Comparison of ENCODE assay signal across 14 mouse cellular contexts in the genomic region with DNA sequence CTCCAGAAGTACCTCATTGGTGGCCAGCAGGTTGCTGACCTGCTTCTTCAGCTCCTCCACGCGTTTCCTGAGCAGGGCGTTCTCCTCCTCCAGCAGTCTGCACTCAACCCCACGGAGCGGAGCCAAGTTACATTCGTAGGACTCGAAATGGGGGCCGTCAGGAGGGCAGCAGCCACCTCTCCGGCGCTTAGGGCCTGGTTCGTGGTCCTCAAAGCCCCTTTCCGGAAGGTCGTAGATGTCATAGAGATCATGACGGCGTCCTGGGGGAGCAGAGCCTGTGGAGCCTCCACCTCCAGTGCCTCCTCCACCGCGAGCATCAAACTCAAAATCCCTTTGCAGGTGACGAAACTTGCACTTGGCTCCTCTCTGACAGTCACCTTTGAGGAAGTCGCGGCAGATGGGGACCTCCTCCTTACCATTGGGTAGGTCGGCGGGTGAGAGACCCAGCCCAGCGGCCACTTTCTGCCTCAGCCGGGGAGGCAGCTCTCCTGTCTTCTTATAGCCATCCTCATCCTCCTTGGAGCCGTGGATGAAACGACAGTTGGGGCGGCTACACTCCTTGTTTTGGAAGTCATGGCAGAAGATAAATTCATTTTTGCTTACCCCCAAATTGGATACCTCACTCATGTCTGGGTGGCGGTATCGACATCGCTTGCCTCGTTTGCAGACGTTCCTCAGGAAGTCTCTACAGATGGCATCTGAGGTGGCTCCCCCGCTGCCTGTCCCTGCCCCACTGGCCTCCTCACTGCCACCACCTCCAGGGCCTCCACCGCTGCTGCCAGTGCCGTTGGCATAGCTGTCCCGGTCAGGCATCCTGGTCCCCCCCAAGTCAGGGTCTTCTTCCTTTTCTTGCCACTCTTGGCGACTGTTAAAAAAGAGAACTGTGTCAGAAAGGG. TPM values are rescaled to one million over a fixed set of nuclear protein-coding genes. Genes with fewer than 3 reads are reported as not detected.
DNase-seq lines count a peak whose midpoint lies in the region; ATAC-seq and TF ChIP-seq lines count a peak whose summit lies in the region.
"Had no signal": no experiment of that assay in that cellular context is flagged by ENCODE, and none has a peak within 500 bp of the region (broad histone marks: within the 10 kb centered on the region; RNA-seq: fewer than 3 reads in every experiment).

No protein-coding gene starts in this region.

- H3K36me3 ChIP-seq in forebrain, embryonic 10.5 days (replicated peaks), result peaks cover 64% of the 10 kb centered on the region
- H3K36me3 ChIP-seq in forebrain, embryonic 14.5 days (ENCODE audit: control insufficient read depth, insufficient read depth, low read length), result peaks cover 48% of the 10 kb centered on the region
- peaks cover 65% of the 10 kb centered on the region for H3K36me3 ChIP-seq in E14TG2a.4 (ENCODE audit: insufficient read depth, low read length)
- peaks cover 56% of the 10 kb centered on the region for H3K36me3 ChIP-seq in embryonic facial prominence, embryonic 10.5 days (replicated peaks)

- no peak overlapping the region for H3K9ac ChIP-seq in forebrain, embryonic 14.5 days (ENCODE audit: low read length)
- H3K9ac ChIP-seq: forebrain, embryonic 12.5 days; hindbrain, embryonic 14.5 days; limb, embryonic 12.5 days; liver, embryonic 15.5 days had no signal

- no peak overlapping the region for H3K4me2 ChIP-seq in forebrain, embryonic 14.5 days (ENCODE audit: low read length)
- H3K4me2 ChIP-seq: forebrain, embryonic 12.5 days; hindbrain, embryonic 14.5 days; liver, embryonic 15.5 days had no signal

- 96% methylated on average over 37 of the region's 37 CpGs for WGBS in forebrain, embryonic 10.5 days
- WGBS in forebrain, embryonic 14.5 days, result 93% methylated on average over 37 of the region's 37 CpGs
- WGBS in embryonic facial prominence, embryonic 10.5 days, result 95% methylated on average over 37 of the region's 37 CpGs

- no peak for ATAC-seq in forebrain, embryonic 14.5 days
- ATAC-seq: intestine, embryonic 16.5 days had no signal

- no peaks in the 10 kb centered on the region for H3K27me3 ChIP-seq in forebrain, embryonic 10.5 days (ENCODE audit: poor library complexity, severe bottlenecking)
- H3K27me3 ChIP-seq in forebrain, embryonic 14.5 days (replicated peaks; ENCODE audit: control insufficient read depth, insufficient read depth, low read length), result no peaks in the 10 kb centered on the region
- H3K27me3 ChIP-seq in E14TG2a.4 (ENCODE audit: insufficient read depth, low read length), result no peaks in the 10 kb centered on the region
- H3K27me3 ChIP-seq in embryonic facial prominence, embryonic 10.5 days (replicated peaks; ENCODE audit: low read depth, poor library complexity, severe bottlenecking), result no peaks in the 10 kb centered on the region
- H3K27me3 ChIP-seq: forebrain, embryonic 12.5 days; limb, embryonic 12.5 days; liver, embryonic 15.5 days had no signal

- no peak for DNase-seq in forebrain, embryonic 10.5 days (ENCODE audit: extremely low spot score, low spot score)
- DNase-seq in forebrain, embryonic 14.5 days (ENCODE audit: low spot score), result no peak
- peak; percentile 22 for DNase-seq in kidney, postnatal 10 days
- DNase-seq in kidney, postnatal 14 days, result no peak
- no peak for DNase-seq in embryonic facial prominence, embryonic 10.5 days (ENCODE audit: low spot score)
- no peak for DNase-seq in gastrocnemius, adult 8-10 months (ENCODE audit: low spot score in 2 of 2)
- DNase-seq: lung, postnatal 10 days had no signal

- peak overlapping the region; percentile 0 for H3K4me3 ChIP-seq in forebrain, embryonic 10.5 days
- H3K4me3 ChIP-seq in forebrain, embryonic 14.5 days (ENCODE audit: low read depth, low read length), result no peak overlapping the region
- peak overlapping the region; percentile 94 for H3K4me3 ChIP-seq in E14TG2a.4 (replicated peaks; ENCODE audit: low read length)
- peak overlapping the region; percentile 21; the same call in 1 of the 2 replicates for H3K4me3 ChIP-seq in embryonic facial prominence, embryonic 10.5 days
- H3K4me3 ChIP-seq: forebrain, embryonic 12.5 days; liver, embryonic 15.5 days had no signal

- H3K9me3 ChIP-seq in forebrain, embryonic 10.5 days, result no peaks in the 10 kb centered on the region
- H3K9me3 ChIP-seq in forebrain, embryonic 14.5 days (replicated peaks; ENCODE audit: control insufficient read depth, low read length), result no peaks in the 10 kb centered on the region
- no peaks in the 10 kb centered on the region for H3K9me3 ChIP-seq in E14TG2a.4 (ENCODE audit: low read length)
- H3K9me3 ChIP-seq in embryonic facial prominence, embryonic 10.5 days, result no peaks in the 10 kb centered on the region
- H3K9me3 ChIP-seq: forebrain, embryonic 12.5 days; G1E; limb, embryonic 12.5 days; liver, embryonic 15.5 days had no signal

- TF ChIP-seq CTCF in E14TG2a.4 (conservative IDR thresholded peaks at IDR 0.05; ENCODE audit: low read length), result no peak

- H3K4me1 ChIP-seq in forebrain, embryonic 10.5 days, result peaks cover 40% of the 10 kb centered on the region
- peaks cover 7% of the 10 kb centered on the region; the same call in 1 of the 2 replicates for H3K4me1 ChIP-seq in forebrain, embryonic 14.5 days (ENCODE audit: control insufficient read depth, insufficient read depth, low read length)
- H3K4me1 ChIP-seq in E14TG2a.4 (replicated peaks; ENCODE audit: low read depth, low read length), result peaks cover 51% of the 10 kb centered on the region
- peaks cover 32% of the 10 kb centered on the region for H3K4me1 ChIP-seq in embryonic facial prominence, embryonic 10.5 days

- no peak overlapping the region for H3K27ac ChIP-seq in forebrain, embryonic 10.5 days
- H3K27ac ChIP-seq in forebrain, embryonic 14.5 days (ENCODE audit: low read depth, low read length), result no peak overlapping the region
- H3K27ac ChIP-seq in embryonic facial prominence, embryonic 10.5 days (replicated peaks), result no peak overlapping the region
- H3K27ac ChIP-seq: forebrain, embryonic 12.5 days; hindbrain, embryonic 14.5 days; limb, embryonic 12.5 days; liver, embryonic 15.5 days had no signal

RNA-seq across cellular contexts. Expression of a gene that starts 2.7 kb away (rescaled TPM):
- 11.8 and 14.0 TPM in 2 replicates for polyA plus RNA-seq in forebrain, embryonic 10.5 days (2016; fragmentation: Nextera tagmentation; extraction: Ambion mirVana)
- 16.2 and 18.2 TPM in 2 replicates for polyA plus RNA-seq in forebrain, embryonic 14.5 days (2014; fragmentation: Nextera tagmentation; extraction: Ambion mirVana)
- 15.9 and 17.4 TPM in 2 replicates for polyA plus RNA-seq in embryonic facial prominence, embryonic 10.5 days (2016; fragmentation: Nextera tagmentation; extraction: Ambion mirVana)
- 1 to 10 TPM; 5.7 to 7.5 (median 6.7) TPM for total RNA-seq in gastrocnemius, adult 8-10 months (2022)

RNA-seq across cellular contexts. Expression of a gene that starts 4.2 kb away (rescaled TPM):
- 3,608 and 3,665 TPM in 2 replicates for polyA plus RNA-seq in forebrain, embryonic 10.5 days (2016; fragmentation: Nextera tagmentation; extraction: Ambion mirVana)
- polyA plus RNA-seq in forebrain, embryonic 14.5 days (2014; fragmentation: Nextera tagmentation; extraction: Ambion mirVana), result 2,276 and 3,259 TPM in 2 replicates
- polyA plus RNA-seq in embryonic facial prominence, embryonic 10.5 days (2016; fragmentation: Nextera tagmentation; extraction: Ambion mirVana), result 3,494 and 3,561 TPM in 2 replicates
- total RNA-seq in gastrocnemius, adult 8-10 months (2022), result 1,000 to 10,000 TPM in 2 of 4 experiments, 100 to 1,000 TPM in 2; 907 to 1,327 (median 1,023) TPM

RNA-seq across cellular contexts. Expression of a gene that starts 19.3 kb away (rescaled TPM):
- polyA plus RNA-seq in forebrain, embryonic 10.5 days (2016; fragmentation: Nextera tagmentation; extraction: Ambion mirVana), result 8.6 and 10.3 TPM in 2 replicates
- polyA plus RNA-seq in forebrain, embryonic 14.5 days (2014; fragmentation: Nextera tagmentation; extraction: Ambion mirVana), result 4.7 and 6.3 TPM in 2 replicates
- polyA plus RNA-seq in embryonic facial prominence, embryonic 10.5 days (2016; fragmentation: Nextera tagmentation; extraction: Ambion mirVana), result 11.9 and 13.6 TPM in 2 replicates
- 10 to 100 TPM; 10.4 to 13.5 (median 13.4) TPM for total RNA-seq in gastrocnemius, adult 8-10 months (2022)

RNA-seq across cellular contexts. Expression of a gene that starts 20.9 kb away (rescaled TPM):
- 298 and 302 TPM in 2 replicates for polyA plus RNA-seq in forebrain, embryonic 10.5 days (2016; fragmentation: Nextera tagmentation; extraction: Ambion mirVana)
- 177 and 187 TPM in 2 replicates for polyA plus RNA-seq in forebrain, embryonic 14.5 days (2014; fragmentation: Nextera tagmentation; extraction: Ambion mirVana)
- polyA plus RNA-seq in embryonic facial prominence, embryonic 10.5 days (2016; fragmentation: Nextera tagmentation; extraction: Ambion mirVana), result 274 and 287 TPM in 2 replicates
- total RNA-seq in gastrocnemius, adult 8-10 months (2022), result 10 to 100 TPM; 29.0 to 39.9 (median 33.1) TPM

RNA-seq across cellular contexts. Expression of a gene that starts 44.5 kb away (rescaled TPM):
- 3.0 and 3.1 TPM in 2 replicates for polyA plus RNA-seq in forebrain, embryonic 10.5 days (2016; fragmentation: Nextera tagmentation; extraction: Ambion mirVana)
- 0.17 and 0.40 TPM in 2 replicates for polyA plus RNA-seq in forebrain, embryonic 14.5 days (2014; fragmentation: Nextera tagmentation; extraction: Ambion mirVana)
- polyA plus RNA-seq in embryonic facial prominence, embryonic 10.5 days (2016; fragmentation: Nextera tagmentation; extraction: Ambion mirVana), result 11.9 and 12.2 TPM in 2 replicates
- 1 to 10 TPM; 2.1 to 2.7 (median 2.2) TPM for total RNA-seq in gastrocnemius, adult 8-10 months (2022)
